Mouse (Mus musculus) cerebellum, postnatal 10 days (tissue): Measurements from ENCODE around the gene Tmem39a.

Source experiments
- DNase-seq, 2 experiments: peaks; one replicate each; pipeline ENCODE4 v3.0.0; 2021; ENCODE audit warnings: mixed read lengths in 2 of 2

Gene Tmem39a

GRCm38 (mm10) chr16:38637085-38637484, 78.6 kb downstream of the Tmem39a start:
- DNase-seq: peak; percentile 30
